Mouse (Mus musculus) ovary, adult 18-20 months (tissue): ENCODE measurements around the gene Itprid2.
"Not testable (repeated sequence)": the region's sequence is repeated elsewhere in the genome, so short reads cannot be mapped to it uniquely, and the experiment has no call there.

Experiments
- DNase-seq: peaks from one replicate; pipeline ENCODE4 v3.0.0; 2022; ENCODE audit warnings: low spot score, mixed read lengths

Itprid2 gene

DNA sequence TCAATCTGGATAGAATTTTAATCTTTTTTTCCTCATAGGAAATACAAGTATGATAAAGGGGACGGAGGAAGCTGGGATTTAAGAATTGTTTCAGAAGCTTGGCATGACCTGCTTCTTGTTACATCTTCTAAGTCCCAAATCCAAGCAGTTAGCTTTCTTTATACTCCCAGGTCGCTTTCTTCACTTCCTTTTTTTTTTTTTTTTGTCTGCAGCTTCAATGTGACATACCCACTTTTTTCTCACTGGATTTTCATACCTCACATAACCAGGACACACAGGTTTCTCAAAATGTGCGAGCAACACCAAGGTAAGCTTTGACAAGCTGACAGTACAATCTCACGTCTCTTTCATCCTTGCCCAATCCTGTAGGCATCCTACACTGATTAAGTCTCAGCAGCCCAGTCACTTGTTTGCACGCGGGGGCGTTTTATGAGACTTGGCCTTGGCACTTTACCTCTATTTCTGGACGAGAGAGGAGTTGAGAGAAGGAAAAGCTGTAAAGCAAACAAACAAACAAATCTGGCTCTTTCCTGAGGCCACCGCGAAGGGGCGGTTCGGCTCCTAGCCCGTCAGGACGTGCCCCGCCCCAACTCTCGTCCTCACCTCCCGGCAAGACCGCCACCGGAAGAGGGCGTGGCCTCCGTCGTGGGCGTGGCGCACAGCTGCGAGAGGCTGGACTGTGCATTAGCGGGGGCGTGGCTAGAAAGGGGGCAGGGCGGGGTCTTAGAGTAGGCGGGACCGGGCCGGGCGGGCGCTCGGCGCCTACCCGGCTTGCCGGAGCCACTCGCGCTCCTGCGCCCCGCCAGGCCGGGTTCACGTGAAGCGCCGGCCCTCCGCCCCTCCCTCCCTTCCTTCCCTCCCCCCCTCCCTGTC, at the start of gene Itprid2:
Gene Itprid2, plus strand, starts transcription at position 825 of the 873 bp plus-strand sequence.
- peak; percentile 95 for DNase-seq

DNA sequence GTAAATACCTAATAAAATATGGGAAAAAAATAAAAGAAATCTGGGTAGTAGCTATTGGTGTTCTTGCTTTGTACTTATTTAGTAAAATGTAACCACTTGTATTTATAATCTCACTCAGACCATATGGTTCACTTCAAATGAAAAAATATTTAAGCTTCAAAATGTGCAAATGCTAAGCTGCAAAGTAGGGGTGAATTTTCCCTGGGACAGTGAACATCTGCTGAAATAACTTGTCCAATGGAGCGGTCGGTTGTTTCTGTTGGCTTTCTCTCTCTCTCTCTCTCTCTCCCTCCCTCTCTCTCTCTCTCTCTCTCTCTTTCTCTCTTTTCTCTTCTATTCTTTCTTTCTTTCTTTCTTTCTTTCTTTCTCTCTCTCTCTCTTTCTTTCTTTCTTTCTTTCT, 39.0 kb upstream of the Itprid2 start:
- no peak for DNase-seq

DNA sequence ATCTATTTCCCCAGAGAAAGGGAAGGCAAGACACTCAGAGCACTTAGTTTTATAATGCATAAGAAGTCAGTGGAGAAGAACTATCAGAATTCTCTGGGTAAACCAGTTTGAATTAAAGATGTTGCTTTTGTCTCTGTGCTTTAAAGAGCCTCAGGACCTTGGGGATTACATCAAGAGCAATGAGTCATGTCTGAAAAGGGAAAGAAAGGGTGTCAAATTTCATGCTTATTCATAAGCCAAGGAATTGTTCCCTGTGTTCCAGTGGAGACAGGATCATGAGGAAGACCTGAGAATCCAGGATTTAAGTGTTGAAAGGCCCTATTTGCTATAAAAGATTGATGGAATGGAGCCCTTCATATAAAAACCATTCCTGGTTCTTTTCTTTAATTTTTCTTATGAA, 38.1 kb upstream of the Itprid2 start:
- DNase-seq = no peak

DNA sequence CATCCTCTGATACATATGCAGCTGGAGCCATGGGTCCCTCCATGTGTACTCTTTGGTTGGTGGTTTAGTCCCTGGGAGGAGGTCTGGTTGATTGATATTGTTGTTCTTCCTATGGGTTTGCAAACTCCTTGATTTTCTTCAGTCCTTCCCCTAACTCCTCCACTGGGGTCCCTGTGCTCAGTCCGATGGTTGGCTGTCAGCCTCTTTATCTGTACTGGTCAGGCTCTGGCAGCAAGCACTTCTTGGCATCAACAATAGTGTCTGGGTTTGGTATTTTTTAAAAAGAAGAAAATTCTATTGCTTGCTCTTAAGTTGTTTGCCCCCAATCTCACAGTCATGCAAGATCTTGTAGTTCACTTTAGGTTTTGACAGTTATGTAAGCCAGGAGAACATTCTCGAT, 34.0 kb upstream of the Itprid2 start:
- not testable (repeated sequence) for DNase-seq

DNA sequence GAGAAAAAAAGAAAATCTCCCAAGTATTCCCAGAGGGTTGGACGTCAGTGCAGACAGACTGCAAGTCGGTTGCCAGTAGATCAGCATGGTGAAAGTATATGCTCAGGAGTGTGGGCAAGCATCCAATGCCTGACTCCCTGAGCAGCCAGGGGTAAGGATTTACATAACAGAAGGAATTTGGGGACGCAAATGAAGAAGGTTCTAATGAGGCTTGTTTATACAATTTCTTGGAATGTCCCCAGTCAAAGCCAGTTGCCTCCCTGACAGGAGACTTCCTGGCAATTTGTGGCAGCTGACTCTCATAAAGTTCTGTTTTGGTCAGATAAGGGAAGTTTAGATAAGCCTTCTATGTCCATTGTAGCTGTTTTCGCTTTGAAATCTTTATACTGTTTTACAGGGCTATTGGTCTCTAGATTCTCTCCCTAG, 33.4 kb upstream of the Itprid2 start:
- no peak for DNase-seq

DNA sequence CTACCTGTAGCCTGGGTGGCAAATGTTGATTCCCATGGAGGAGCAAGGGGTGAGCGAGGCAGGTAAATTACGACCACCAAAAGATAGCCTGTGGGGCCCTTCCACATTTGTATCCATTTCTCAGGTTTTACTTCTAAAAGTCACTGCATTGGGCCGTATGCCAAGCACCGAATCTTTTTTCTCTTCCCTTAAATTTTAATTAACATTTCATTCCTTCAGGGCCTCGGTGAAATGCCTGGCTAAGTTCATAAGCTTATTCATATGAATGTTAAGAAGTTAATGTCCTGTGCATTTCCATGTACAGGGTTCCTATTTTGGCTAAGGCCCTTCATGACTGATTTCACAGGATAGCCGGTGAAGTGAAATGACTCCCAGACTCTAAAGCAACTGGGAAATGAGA, 32.8 kb upstream of the Itprid2 start:
- no peak for DNase-seq

DNA sequence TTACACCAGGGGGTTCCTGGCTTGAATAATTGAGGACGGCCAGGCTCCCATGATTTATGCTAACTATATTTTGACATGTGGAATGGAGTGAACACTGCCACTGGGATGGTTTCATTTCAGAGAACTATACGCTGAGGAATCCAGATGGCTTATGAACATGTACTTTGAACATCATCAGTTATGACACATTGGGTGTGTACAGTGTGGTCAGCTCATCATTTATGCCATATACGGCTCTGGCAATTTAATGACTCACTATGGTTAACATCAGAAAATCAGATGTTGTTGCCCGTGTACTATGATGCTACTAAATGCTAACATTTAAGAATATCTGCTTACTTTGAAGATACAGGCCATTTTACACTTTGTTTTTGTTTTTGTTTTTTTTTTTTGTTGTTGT, 31.8 kb upstream of the Itprid2 start:
- DNase-seq = no peak

DNA sequence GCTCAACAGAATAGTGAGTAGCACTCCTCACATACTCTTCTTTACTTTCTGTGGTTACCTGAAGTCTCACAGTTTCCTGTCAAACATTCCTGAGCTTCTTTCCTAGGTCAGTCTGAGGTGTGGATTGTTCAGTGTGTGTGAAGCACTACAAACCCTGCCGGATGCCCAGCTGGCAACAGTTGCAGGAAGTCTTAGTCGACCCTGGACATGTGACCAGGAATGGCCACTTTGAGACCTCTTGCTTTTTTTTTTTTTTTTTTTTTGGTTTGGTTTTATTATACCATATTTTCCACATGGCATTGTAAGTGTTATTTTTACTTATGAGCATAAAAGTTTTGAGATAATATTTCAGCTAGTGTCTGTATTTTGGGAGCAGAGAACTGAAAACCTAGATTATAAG, 29.1 kb upstream of the Itprid2 start:
- DNase-seq = no peak

DNA sequence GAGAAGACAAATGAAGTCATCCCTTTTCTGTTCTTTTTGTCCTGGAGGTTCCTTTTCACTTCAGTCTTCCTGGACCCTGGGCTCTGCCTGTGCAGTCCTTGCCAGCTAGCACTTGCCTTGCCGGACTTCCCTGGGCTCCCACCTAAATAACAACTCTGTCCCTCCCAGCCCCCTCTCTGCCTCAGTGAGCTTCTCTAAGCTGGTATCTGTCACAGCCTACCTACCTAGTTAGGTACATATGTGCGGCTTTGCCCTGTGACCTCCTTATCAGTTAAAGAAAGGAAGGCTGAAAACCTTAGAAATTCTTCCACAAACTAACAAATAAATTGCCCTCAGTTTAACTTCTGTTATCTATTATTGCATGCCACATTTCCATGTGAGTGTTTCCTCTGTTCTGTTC, 28.0 kb upstream of the Itprid2 start:
- DNase-seq = no peak

DNA sequence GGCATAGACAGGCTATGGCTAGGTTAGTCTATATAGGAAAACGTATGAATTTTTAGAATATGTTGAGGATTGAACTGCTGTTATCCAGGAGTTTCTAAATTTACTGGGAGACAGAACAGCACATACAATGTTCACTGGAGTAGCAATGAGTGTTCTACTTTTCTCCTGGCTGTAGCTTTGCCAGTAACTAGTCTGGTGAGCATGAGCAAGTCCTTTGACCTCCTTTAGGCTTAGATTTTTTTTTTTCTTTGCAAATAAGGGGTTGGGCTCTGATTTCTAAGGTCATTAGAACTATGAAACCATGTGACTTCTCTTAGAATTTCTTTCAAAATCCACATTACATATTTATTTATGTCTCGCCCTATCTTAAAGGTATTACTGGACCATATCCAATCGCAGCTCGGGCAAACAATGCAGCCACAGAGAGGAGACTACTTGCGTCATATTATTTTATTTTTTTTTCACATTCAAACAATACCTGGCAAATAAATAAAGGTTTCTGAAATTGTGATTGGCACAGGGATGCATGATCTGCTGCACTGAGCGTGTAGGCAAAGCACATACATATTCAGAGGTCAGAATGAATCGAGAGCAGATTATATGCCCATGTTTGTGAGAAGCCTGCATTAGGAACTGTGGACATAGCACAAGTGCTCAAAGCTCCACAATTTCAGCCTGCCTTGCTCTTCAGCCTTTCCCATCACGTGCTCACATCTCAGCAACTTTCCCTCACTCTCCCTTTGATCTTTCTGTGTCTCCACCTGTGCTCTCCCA, 26.7 kb upstream of the Itprid2 start:
- DNase-seq = no peak

DNA sequence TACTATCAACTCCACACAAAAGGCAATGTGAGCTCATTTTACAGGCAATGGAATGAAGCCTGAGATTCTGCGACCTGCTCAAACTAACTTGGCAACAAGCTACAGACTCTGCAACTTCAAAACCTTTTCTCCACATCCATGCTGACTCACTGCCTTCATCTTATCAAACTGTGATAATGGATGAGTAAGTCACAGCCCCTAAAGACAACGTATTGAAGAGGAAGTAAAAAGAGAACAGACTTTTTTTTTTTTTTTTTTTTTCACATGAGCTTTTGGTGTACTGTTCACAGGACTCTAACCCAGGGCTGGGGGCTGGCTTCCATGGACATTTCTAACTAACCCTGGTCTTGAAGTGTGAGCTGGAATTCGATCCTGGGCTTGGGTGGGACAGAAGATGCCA, 24.3 kb upstream of the Itprid2 start:
- DNase-seq = no peak

DNA sequence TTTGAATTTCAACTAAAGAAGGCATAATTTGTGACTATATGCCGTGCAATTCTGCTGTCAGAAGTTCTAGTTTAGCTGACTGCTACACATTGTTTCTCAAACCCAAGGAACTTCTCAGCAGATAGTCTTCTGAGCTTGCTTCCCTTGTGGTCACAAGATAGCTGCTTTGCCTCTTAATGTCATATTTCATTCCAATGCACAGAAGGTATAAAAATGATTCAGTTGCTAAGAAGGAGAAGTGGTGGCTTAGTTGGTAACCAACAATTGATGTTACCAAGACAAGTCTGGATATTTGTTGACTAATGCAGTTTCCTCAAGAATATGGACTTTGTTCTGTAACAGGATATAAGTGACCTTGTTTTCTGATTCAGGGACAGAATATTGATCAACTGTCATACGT, 17.0 kb upstream of the Itprid2 start:
- DNase-seq = no peak

DNA sequence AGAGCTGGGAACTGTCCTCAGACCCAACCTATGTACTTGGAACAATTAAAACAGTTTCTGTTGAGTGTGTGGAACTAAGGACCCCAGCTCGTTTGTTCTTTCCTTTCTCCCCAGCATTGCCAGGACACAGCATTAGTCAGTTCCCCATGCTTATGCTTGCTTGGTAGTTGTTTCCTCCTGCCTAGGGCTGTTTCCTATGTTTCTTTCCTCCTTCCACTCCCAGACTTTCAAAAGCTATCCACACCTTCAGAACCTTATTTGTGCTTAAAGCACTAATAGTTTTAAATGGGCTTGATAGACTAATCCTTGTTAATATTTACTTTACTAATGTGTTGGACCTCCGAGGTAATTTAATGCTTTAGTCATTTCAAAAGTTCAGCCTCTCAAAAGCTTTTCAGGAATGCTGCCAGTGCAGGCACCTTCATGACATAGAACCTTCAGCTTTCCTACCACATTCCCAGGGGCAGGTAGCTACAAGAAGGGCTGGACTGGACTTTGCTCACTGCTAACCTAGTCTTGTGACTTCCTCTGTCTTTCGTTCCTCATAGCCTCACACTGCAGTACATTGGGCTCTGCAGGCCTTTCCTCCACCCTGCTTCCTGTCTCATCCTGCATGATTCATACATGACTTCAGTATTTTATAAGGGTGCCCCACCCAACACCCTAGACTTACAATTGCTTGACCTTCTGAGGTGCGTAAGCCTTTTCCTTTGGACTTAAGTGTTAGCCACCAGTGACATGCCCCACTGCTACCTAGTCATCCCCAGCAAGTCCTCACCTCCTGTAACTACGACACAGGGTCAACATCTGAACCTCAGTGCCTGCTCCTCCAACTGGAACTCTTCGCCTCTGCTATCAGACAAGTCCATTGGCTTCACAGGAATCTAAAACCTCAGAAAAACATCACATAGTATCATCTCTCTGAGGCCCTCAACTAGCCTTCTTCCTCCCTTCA, 16.3 kb upstream of the Itprid2 start:
- DNase-seq = no peak

DNA sequence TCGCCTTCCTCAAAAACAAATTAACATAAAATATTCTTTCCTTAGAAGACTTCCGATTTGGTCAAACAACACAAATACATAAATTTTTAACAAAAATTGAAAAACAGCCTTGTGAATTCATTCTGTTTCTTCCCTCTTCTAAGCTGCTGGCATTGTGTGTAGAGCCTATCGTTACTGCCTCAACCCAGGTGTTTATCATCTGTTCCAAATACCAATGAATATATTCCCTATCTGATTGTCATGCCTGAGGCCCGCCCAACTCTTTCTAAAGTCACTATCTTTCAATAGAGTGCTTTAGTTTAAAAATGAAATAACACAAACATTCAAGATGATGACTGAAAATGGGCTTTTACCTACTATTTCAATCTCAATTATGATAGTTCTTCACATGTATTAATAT, 11.9 kb upstream of the Itprid2 start:
- DNase-seq = no peak

DNA sequence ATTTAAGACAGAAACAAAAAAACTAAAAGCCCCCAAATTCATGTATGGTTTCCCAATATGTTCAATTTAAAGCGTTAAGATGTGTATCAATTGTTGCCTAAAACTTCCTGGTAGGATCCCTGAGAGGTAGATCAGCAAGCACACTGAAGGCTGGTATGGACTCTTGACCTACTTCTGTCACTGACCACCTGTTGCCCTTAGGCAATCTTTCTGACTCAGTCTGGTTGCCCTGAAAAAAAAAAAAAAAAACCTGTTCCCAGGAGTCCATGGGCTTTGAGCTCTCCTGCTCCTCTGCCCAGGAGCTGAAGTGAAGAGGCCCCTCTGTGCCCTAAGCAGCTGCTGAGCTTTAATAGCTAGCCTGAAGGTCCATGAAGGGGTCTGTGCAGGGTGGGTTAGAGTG, 7.5 kb upstream of the Itprid2 start:
- DNase-seq = no peak

DNA sequence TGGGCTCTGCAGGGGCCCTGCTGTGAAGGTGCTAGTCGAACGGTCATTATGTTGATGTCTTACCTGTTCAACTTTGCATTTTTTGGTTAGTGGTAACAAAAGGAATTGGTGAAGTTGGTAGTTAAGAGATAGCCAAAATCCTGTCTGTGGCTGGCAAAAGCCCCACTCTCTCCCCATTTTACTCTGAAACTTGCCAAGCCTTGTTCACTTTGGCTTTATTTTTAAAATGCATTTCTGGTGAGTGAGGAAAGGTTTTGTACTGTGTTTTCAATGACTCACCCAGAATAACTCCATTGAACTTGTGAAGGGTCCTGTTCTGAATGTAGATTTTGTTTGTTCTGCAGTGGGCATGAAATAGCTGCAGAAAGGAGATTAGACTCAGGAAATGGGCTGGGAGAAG, 4.9 kb upstream of the Itprid2 start:
- DNase-seq = no peak

DNA sequence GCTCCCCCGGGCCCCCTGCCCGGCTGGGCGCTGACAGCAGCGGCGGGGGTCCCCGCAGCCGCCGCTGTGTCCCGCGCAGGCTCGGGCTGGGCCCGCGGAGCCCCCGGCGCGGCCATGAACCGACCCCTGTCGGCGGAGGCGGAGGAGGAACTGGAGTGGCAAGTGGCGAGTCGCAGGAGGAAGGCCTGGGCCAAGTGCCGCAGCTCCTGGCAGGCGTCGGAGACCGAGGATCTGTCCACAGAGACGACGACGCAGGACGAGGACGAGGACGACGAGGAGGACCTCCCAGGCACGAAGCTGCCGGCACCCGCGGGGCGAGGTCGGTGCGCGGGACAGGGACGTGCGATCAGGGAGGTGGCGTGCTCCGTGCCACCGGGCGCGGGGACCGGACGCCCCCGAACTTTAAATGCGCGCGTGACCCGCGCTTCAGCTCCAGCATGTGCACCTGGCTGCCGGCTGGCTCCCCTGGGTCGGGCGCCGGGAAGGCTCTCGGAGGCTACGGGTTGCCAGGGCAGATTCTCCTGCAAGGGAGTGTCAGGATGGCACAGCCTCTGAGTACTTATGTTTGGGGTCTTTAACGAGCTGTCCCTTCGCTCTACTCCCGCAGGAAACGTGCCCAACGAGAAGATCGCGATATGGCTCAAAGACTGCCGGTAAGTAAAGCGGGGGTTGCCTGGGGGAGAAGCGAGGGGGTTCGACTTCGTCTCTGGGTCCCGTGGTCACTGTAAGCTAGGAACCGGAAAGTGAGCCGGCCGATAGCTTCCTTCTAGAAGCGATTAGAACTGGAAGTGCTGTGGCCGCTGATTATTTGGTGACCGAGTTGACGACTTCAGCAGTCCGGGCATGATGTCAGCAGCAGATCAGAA, 507 bp downstream of the Itprid2 start:
- DNase-seq = peak; percentile 59

DNA sequence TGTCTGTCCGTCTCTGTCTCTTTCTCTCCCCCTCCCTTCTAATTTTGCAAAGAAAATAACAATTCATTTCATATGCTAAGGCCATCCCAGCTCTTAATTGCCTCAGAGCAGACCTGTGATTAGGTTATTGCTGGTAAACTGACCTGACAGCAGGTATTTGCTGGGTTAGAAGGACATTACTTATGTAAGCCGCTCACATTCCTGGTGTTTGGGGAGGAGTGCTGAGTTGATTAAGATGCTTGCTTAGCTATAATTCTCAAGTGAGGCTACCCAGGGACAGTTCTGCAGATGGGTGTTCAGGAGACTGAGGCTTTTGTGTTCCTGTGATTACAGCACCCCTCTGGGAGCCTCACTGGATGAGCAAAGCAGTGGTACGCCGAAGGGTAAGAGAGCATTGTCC, 3.8 kb downstream of the Itprid2 start:
- no peak for DNase-seq

DNA sequence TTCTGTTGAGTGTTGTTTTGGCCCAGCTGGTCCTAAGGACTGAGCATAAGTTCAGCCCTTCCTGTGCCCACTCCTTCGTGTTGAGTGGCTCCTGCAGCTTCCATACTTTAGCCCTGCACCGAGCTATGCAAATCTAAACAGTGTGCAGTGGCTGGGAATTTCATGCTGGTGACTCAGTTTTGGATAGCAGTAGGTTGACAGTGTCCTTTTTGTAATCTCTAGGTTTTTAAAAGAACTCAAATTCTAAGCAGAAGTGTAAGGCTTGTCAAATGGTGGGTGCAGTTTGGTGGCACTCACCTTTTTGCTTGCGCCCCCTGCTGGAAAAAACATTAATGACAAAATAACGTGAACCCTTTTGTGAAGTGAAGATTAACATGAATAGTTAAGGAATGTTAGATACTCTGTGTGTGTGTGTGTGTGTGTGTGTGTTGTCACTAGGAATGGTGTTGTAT, 11.1 kb downstream of the Itprid2 start:
- no peak for DNase-seq

DNA sequence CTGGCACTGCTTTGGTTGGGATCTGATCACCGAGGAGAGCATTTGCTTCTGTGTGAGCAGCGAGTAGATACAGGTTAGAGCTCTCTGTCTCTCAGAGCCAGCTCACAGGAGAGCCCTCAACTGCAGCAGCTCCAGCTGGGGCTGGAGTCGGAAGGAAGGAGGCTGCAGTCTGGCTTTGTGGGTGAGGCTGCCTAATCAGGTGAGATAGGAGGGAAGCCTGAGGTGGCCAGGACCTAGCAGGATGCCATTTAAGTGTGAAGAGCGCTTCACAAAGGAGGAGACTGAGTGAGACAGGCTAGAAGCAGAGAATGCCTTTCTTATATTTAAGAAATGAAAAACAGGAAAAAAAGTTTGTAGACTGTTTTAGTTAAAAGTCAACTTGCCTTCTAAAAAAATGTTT, 11.9 kb downstream of the Itprid2 start:
- DNase-seq = no peak

DNA sequence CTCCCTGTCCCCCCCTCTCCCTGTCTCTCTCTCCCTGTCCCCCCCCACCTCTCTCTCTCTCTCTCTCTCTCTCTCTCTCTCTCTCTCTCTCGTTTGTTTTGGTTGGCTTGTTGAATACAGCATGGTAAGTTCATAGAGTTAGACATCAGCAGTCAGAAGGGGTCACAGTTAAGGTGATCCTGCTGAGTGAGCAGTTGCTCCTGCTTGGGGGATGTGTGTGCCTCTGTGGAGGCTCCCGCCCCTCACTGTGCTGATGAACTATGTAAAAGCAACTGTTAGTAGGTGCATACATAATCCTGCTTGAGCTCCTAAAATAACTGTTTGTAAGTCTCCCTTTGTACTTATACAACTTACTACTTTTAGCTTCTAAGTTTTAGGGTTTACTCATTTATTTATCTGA, 12.6 kb downstream of the Itprid2 start:
- DNase-seq = no peak
